Mouse (Mus musculus): Measurements from ENCODE around the gene Selenof. TPM values are rescaled to one million over a fixed set of nuclear protein-coding genes. Genes with fewer than 3 reads are reported as not detected.

The Selenof gene
- polyA plus RNA-seq, 1 experiment from 2014 or later: 350 TPM

DNA sequence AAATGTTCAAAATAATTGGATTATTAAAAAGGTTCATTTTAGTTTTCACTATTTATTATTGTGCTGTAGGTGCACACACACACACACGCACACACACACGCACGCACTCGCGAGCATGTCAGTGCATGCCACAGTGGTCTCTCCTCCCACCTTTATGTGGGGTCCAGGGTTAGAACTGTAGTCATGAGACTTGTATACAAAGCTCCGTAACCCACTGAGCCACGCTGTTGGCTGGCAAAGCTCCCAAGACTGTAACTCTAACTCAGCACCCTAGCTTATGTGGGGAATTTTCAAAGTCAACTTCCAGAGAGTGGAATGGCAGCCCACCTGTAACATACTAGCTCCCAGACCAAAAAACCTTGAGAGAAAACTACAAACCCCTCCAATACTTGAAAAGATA, 25.0 kb upstream of the Selenof start:
- no peaks in the 10 kb centered on the region for H3K27me3 ChIP-seq (ENCODE audit: control insufficient read depth, insufficient read depth, low read length)
- H3K4me3 ChIP-seq (ENCODE audit: low read depth, low read length): no peak overlapping the region
- H3K4me2 ChIP-seq: no peak overlapping the region
- H3K9ac ChIP-seq (ENCODE audit: low read depth, low read length): no peak overlapping the region
- no peak overlapping the region for H3K27ac ChIP-seq (ENCODE audit: low read depth, low read length)
- ATAC-seq (replicated peaks; ENCODE audit: insufficient number of reproducible peaks, low FRiP score, low TSS enrichment): no peak
- 92% methylated on average over 7 of the region's 7 CpGs for WGBS (ENCODE audit: insufficient replicate concordance)
- H3K4me1 ChIP-seq (ENCODE audit: control insufficient read depth, insufficient read depth, low read length): peaks cover 5% of the 10 kb centered on the region
- no peaks in the 10 kb centered on the region for H3K36me3 ChIP-seq (ENCODE audit: control insufficient read depth, insufficient read depth, low read length)
- H3K9me3 ChIP-seq (replicated peaks; ENCODE audit: control insufficient read depth, low read length): no peaks in the 10 kb centered on the region

DNA sequence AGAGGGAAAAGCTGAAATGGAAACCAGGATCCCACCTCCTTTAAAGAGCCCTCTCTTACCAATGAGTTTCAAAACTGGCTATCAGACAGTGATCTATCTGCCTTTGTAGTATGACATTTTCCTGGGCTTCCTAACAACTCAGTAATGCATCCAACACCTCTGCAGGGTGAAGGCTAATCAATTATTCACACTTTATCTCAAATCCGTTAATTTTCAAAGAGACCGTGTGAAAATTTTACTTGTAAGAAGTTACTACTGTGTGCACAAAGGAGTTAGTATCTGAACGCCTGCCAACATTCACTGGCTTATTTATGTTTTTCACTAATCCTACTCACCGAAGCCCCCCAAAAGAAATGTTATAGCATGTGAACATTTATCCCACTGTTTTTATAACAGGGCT, 24.3 kb upstream of the Selenof start:
- Histone ChIP-seq H3K27ac (ENCODE audit: low read depth, low read length) (no peak overlapping the region), H3K4me3 (ENCODE audit: low read depth, low read length) (no peak overlapping the region), H3K9ac (ENCODE audit: low read depth, low read length) (no peak overlapping the region), H3K9me3 (replicated peaks; ENCODE audit: control insufficient read depth, low read length) (no peaks in the 10 kb centered on the region), H3K4me2 (no peak overlapping the region), H3K36me3 (ENCODE audit: control insufficient read depth, insufficient read depth, low read length) (no peaks in the 10 kb centered on the region), H3K27me3 (ENCODE audit: control insufficient read depth, insufficient read depth, low read length) (no peaks in the 10 kb centered on the region), H3K4me1 (ENCODE audit: control insufficient read depth, insufficient read depth, low read length) (peaks cover 5% of the 10 kb centered on the region)
- WGBS (ENCODE audit: insufficient replicate concordance): 63% methylated on average over 4 of the region's 4 CpGs
- ATAC-seq (replicated peaks; ENCODE audit: insufficient number of reproducible peaks, low FRiP score, low TSS enrichment): no peak

- Histone ChIP-seq H3K9ac (ENCODE audit: low read depth, low read length) (no peak overlapping the region), H3K4me2 (no peak overlapping the region)
- 50% methylated on average over 4 of the region's 4 CpGs for WGBS (ENCODE audit: insufficient replicate concordance)
Measured at GRCm38 (mm10) chr3:144546490-144546889, 23.6 kb upstream of the Selenof start.

GRCm38 (mm10) chr3:144548186-144548845, 21.8 kb upstream of the Selenof start:
- no peaks in the 10 kb centered on the region for H3K9me3 ChIP-seq (replicated peaks; ENCODE audit: control insufficient read depth, low read length)
- no peak overlapping the region for H3K9ac ChIP-seq (ENCODE audit: low read depth, low read length)
- no peak overlapping the region for H3K4me2 ChIP-seq
- H3K27me3 ChIP-seq (ENCODE audit: control insufficient read depth, insufficient read depth, low read length): no peaks in the 10 kb centered on the region
- no peak for ATAC-seq (replicated peaks; ENCODE audit: insufficient number of reproducible peaks, low FRiP score, low TSS enrichment)
- peaks cover 5% of the 10 kb centered on the region; the same call in 1 of the 2 replicates for H3K4me1 ChIP-seq (ENCODE audit: control insufficient read depth, insufficient read depth, low read length)
- no peak overlapping the region for H3K4me3 ChIP-seq (ENCODE audit: low read depth, low read length)
- H3K27ac ChIP-seq (ENCODE audit: low read depth, low read length): no peak overlapping the region
- no peaks in the 10 kb centered on the region for H3K36me3 ChIP-seq (ENCODE audit: control insufficient read depth, insufficient read depth, low read length)
- WGBS (ENCODE audit: insufficient replicate concordance): 87% methylated on average over 7 of the region's 7 CpGs

More at GRCm38 (mm10) chr3:144546490-144546889, 23.6 kb upstream of the Selenof start:
- H3K36me3 ChIP-seq (ENCODE audit: control insufficient read depth, insufficient read depth, low read length): no peaks in the 10 kb centered on the region
- ATAC-seq (replicated peaks; ENCODE audit: insufficient number of reproducible peaks, low FRiP score, low TSS enrichment): no peak
- no peaks in the 10 kb centered on the region for H3K27me3 ChIP-seq (ENCODE audit: control insufficient read depth, insufficient read depth, low read length)
- no peak overlapping the region for H3K27ac ChIP-seq (ENCODE audit: low read depth, low read length)
- peaks cover 5% of the 10 kb centered on the region for H3K4me1 ChIP-seq (ENCODE audit: control insufficient read depth, insufficient read depth, low read length)
- H3K4me3 ChIP-seq (ENCODE audit: low read depth, low read length): no peak overlapping the region
- no peaks in the 10 kb centered on the region for H3K9me3 ChIP-seq (replicated peaks; ENCODE audit: control insufficient read depth, low read length)

DNA sequence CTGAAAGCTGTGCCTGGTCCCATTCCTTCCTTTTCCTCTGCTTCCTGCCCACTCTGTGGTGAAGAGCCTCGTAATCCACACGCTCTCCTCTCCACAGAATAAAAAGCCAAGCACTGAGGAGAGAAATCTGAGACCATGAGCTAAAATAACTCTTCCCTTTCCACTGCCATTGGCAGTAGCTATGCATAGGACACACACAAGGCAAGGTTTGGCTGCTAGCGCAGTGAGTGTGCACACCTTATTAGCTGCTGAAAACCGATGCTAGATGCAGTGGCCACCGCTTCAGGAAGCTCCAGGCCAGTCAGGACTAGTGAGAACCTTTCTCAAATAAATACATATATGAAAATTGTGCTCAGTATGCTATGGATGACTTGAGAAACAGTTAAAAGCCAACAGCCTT, 20.1 kb upstream of the Selenof start:
- Histone ChIP-seq H3K4me1 (ENCODE audit: control insufficient read depth, insufficient read depth, low read length) (peaks cover 5% of the 10 kb centered on the region; the same call in 1 of the 2 replicates), H3K4me3 (ENCODE audit: low read depth, low read length) (no peak overlapping the region), H3K27ac (ENCODE audit: low read depth, low read length) (no peak overlapping the region), H3K9me3 (replicated peaks; ENCODE audit: control insufficient read depth, low read length) (no peaks in the 10 kb centered on the region), H3K27me3 (ENCODE audit: control insufficient read depth, insufficient read depth, low read length) (no peaks in the 10 kb centered on the region), H3K9ac (ENCODE audit: low read depth, low read length) (no peak overlapping the region), H3K36me3 (ENCODE audit: control insufficient read depth, insufficient read depth, low read length) (no peaks in the 10 kb centered on the region), H3K4me2 (no peak overlapping the region)
- WGBS (ENCODE audit: insufficient replicate concordance): 86% methylated on average over 5 of the region's 5 CpGs
- no peak for ATAC-seq (replicated peaks; ENCODE audit: insufficient number of reproducible peaks, low FRiP score, low TSS enrichment)

DNA sequence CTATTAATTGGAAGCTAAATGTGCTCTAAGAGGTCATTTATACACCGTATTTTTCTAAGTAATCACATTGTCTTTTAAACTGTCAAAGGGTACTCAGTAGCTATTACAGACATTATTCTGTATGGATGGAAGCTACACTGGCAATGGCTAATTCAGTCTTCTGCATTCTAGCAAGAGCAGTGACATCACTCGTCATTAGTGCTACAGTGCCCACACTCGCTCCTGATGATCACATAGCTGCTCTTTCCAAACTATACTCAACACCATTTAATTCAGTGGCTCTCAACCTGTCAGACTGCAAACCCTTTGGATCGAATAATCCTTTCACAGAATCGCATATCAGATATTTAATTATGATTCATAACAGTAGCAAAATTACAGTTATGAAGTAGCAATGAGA, 19.4 kb upstream of the Selenof start:
- no peak overlapping the region for H3K9ac ChIP-seq (ENCODE audit: low read depth, low read length)
- H3K4me1 ChIP-seq (ENCODE audit: control insufficient read depth, insufficient read depth, low read length): peaks cover 4% of the 10 kb centered on the region; the same call in 1 of the 2 replicates
- H3K27me3 ChIP-seq (ENCODE audit: control insufficient read depth, insufficient read depth, low read length): no peaks in the 10 kb centered on the region
- WGBS (ENCODE audit: insufficient replicate concordance): 89% methylated on average over 5 of the region's 5 CpGs
- no peak overlapping the region for H3K4me2 ChIP-seq
- ATAC-seq (replicated peaks; ENCODE audit: insufficient number of reproducible peaks, low FRiP score, low TSS enrichment): no peak
- H3K27ac ChIP-seq (ENCODE audit: low read depth, low read length): no peak overlapping the region
- no peaks in the 10 kb centered on the region for H3K36me3 ChIP-seq (ENCODE audit: control insufficient read depth, insufficient read depth, low read length)
- H3K4me3 ChIP-seq (ENCODE audit: low read depth, low read length): no peak overlapping the region
- no peaks in the 10 kb centered on the region for H3K9me3 ChIP-seq (replicated peaks; ENCODE audit: control insufficient read depth, low read length)

DNA sequence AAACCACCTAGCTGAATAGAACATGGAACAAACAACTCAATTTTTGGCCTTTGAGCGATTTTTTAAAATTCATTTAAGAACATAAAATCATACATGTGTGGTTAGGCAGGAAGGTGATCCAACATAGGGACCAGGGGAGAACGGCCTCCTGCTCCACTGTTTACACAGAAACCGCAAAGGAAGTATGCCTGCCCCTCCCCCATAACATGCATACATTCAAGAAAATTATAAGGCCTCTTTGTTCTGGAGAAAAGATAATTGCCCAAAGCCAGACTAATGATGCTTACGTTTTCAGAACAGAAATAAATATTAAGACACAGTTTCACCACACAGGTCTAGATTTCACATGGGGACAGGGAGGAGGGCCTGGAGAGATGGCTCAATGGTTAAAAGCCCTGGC, 18.7 kb upstream of the Selenof start:
- Histone ChIP-seq H3K27ac (ENCODE audit: low read depth, low read length) (no peak overlapping the region), H3K4me3 (ENCODE audit: low read depth, low read length) (no peak overlapping the region), H3K9ac (ENCODE audit: low read depth, low read length) (no peak overlapping the region), H3K4me2 (no peak overlapping the region), H3K36me3 (ENCODE audit: control insufficient read depth, insufficient read depth, low read length) (no peaks in the 10 kb centered on the region), H3K4me1 (ENCODE audit: control insufficient read depth, insufficient read depth, low read length) (0 out of 2 replicates have a peak, but pooled peaks cover 2% of the 10 kb centered on the region), H3K9me3 (replicated peaks; ENCODE audit: control insufficient read depth, low read length) (no peaks in the 10 kb centered on the region), H3K27me3 (ENCODE audit: control insufficient read depth, insufficient read depth, low read length) (no peaks in the 10 kb centered on the region)
- 71% methylated on average over 4 of the region's 4 CpGs for WGBS (ENCODE audit: insufficient replicate concordance)
- ATAC-seq (replicated peaks; ENCODE audit: insufficient number of reproducible peaks, low FRiP score, low TSS enrichment): no peak

- Histone ChIP-seq H3K9me3 (replicated peaks; ENCODE audit: control insufficient read depth, low read length) (no peaks in the 10 kb centered on the region), H3K4me2 (no peak overlapping the region), H3K36me3 (ENCODE audit: control insufficient read depth, insufficient read depth, low read length) (no peaks in the 10 kb centered on the region), H3K4me3 (ENCODE audit: low read depth, low read length) (no peak overlapping the region), H3K27ac (ENCODE audit: low read depth, low read length) (no peak overlapping the region), H3K4me1 (ENCODE audit: control insufficient read depth, insufficient read depth, low read length) (0 out of 2 replicates have a peak, but pooled peaks cover 6% of the 10 kb centered on the region), H3K9ac (ENCODE audit: low read depth, low read length) (no peak overlapping the region), H3K27me3 (ENCODE audit: control insufficient read depth, insufficient read depth, low read length) (no peaks in the 10 kb centered on the region)
- WGBS (ENCODE audit: insufficient replicate concordance): 49% methylated on average over 7 of the region's 7 CpGs
- ATAC-seq (replicated peaks; ENCODE audit: insufficient number of reproducible peaks, low FRiP score, low TSS enrichment): no peak
Measured at GRCm38 (mm10) chr3:144553942-144554341, 16.2 kb upstream of the Selenof start.

DNA sequence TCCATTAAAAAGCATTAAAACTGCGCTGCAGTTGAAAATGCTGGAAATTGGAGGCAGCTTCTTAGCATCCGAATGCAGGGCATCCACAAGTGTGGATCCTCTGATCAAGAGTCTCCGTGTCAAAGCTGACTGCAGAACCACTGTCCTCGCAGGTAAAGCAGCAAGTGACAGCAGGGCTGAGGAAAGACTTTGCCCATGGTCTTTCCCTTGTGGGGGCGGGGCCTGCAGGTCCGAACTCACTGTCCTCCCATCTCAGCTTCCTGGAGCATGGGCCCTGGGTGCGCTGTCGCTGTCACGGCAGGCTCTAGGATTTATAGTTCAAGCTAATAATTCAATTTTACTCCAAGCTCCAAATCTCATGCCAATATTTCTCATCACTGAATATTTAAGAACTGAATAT, 15.6 kb upstream of the Selenof start:
- no peaks in the 10 kb centered on the region for H3K36me3 ChIP-seq (ENCODE audit: control insufficient read depth, insufficient read depth, low read length)
- H3K4me3 ChIP-seq (ENCODE audit: low read depth, low read length): no peak overlapping the region
- H3K27ac ChIP-seq (ENCODE audit: low read depth, low read length): no peak overlapping the region
- H3K27me3 ChIP-seq (ENCODE audit: control insufficient read depth, insufficient read depth, low read length): no peaks in the 10 kb centered on the region
- H3K4me2 ChIP-seq: no peak overlapping the region
- 72% methylated on average over 9 of the region's 9 CpGs for WGBS (ENCODE audit: insufficient replicate concordance)
- no peak overlapping the region for H3K9ac ChIP-seq (ENCODE audit: low read depth, low read length)
- H3K9me3 ChIP-seq (replicated peaks; ENCODE audit: control insufficient read depth, low read length): no peaks in the 10 kb centered on the region
- no peak for ATAC-seq (replicated peaks; ENCODE audit: insufficient number of reproducible peaks, low FRiP score, low TSS enrichment)
- H3K4me1 ChIP-seq (ENCODE audit: control insufficient read depth, insufficient read depth, low read length): 0 out of 2 replicates have a peak, but pooled peaks cover 6% of the 10 kb centered on the region

All from heart, embryonic 11.5 days (tissue).